Mouse (Mus musculus): ENCODE measurements around the gene Mbnl2.

The Mbnl2 gene

DNA sequence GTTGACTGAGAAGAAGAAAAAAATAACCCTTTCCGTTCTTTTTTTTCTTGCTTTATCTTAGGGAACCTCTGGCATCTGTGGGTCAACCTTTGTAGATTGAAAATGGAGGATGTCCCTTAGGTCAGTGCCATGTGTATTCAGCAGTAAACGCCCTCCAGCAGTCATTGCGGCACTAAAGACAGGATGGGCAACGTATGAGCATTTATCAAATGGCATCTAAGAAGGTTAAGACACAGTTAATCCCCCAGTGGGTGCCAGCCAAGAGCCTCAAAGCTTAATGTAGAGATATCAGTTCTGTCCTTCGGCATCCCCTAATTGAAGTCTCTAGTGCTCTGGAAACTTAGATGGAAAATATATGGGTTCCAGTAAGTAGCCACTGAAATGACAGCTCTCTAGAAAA is 723 bp upstream of the Mbnl2 start:
- DNase-seq (ENCODE audit: low spot score) = no peak

DNA sequence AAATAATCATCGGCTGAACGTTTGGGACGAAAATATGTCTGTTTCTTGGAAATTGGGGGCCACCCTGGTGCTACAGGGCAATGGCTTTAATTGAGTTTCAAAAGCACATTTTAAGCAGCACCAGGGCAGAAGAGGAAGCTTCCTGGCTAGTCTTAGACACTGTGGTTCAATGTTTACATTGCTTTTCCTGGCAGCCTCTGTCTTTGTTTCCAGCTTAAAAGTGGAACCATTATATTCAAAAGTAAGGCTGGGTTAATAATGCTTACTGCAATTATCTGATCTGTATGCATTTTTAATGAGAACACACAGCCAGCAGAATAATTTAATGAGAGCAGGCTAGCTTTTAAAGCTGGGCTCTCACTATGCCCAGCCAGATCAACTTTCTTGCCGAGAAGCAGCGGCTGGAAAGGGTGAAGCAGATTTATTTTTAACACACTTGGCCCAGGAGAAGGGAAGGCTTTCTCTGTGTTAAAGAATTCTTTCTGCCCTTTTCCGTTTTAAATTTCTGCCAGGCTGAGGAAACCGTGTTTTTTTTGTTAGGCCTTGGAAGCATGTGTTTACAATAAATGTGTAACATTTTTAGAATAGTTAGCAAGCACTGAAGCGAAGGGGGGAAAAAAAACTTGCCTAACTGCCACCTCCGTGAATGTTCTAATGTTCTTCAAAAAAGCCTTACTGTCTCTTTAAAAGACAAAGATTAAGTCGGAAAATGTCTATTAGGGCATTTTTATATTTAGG is 1.0 kb downstream of the Mbnl2 start:
- DNase-seq (ENCODE audit: low spot score) = no peak

GRCm38 (mm10) chr14:120277081-120277656 is 1.7 kb downstream of the Mbnl2 start:
- DNase-seq (ENCODE audit: low spot score) = no peak

GRCm38 (mm10) chr14:120278290-120279244 is 3.1 kb downstream of the Mbnl2 start:
- DNase-seq (ENCODE audit: low spot score) = no peak

DNA sequence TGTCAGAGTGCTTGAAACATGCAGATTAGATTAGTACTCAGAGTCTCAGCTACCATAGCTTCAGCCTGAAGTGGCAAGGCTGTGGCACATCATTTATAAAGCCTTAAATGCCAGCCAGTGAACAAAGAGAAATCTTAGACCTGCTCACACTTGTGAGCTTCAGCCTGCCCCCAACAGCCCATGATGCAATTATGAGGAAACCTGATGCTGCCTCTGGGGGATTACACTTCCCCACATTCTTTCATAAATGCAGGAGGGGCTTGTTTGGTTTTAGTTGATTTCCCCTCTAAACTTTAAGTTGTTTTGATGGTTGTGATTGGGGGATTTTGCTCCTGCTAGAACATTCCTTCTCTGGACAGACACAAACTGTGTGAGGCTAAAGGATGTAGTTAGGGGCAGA is 4.7 kb downstream of the Mbnl2 start:
- no peak for DNase-seq (ENCODE audit: low spot score)

DNA sequence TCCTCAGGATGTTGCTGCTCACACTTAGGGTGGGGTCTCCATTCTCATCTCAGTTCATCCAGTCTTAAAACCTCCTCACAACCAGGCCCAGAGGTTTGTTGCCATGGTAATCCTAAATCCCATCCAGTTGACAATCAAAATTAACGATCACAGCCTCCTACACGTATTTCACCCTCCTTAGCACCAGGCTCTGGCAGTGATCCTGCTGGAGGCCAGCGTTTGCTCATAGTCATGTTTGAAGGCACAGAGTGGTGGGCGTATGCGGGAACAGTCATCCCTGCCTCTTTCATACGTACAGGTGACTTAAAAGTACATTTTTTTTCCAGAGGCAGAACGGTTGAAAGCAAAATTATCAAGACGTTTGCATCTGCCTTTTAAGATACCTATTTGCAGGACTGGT is 8.3 kb downstream of the Mbnl2 start:
- no peak for DNase-seq (ENCODE audit: low spot score)

DNA sequence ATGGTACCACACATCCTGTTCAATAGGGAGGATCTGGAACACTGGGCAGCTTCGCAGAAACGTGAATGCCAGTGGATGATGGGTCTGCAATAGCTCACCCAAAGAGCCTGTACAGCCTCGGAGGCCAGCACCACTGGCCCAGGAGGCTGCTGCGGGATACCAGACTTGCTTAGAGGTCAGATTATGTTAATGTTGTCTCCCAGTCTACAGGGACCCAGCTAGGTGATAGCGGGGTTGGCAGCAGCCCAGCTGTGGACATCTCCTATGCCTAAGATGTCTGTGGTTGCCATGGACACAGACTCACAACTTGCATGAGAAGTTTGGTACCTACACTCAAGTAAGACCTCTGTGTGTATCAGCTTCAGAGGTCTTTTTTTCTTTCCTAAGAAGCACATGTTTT is 9.0 kb downstream of the Mbnl2 start:
- no peak for DNase-seq (ENCODE audit: low spot score)

DNA sequence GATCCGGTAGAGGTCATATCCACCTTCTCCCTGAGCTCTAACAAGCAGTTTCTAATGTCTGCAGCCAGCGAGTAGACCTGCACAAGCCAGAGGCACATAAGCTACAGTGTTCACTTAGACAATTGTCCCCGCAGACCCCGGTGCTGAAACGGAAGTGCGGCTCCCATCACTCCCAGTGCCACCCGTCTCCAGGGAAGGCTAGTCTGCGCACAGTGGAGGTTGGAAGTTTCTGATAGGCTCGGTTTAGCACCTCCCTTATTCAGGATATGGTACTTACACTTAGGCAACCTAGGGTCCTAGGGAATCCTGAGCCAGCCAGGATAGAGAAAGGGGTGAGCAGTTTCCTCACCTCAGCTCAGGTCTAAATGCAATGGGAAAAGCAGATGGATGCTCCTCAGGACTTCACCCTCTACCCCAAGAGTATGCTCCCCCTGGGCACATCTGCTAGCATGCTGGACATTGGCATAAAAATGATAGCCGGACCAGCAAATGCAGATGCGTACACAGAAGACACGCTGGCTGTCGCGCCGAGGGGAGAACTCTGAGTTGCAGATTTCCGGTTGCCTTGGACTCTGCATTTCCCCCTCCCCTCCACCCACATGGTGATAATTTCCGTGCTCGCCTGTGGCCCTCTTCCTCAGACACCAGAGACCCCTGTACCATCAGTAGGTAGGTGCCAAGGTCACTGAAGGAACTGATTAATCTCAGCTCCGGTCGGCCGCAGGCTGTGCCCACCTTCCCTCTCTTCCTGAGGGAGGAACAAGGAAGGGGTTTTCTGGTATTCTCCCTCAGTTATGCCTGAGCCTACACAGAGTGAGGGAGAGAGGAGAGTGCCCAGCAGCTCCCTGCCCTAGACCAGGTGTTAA is 11.9 kb downstream of the Mbnl2 start:
- no peak for DNase-seq (ENCODE audit: low spot score)

GRCm38 (mm10) chr14:120287987-120288275 is 12.5 kb downstream of the Mbnl2 start:
- no peak for DNase-seq (ENCODE audit: low spot score)

DNA sequence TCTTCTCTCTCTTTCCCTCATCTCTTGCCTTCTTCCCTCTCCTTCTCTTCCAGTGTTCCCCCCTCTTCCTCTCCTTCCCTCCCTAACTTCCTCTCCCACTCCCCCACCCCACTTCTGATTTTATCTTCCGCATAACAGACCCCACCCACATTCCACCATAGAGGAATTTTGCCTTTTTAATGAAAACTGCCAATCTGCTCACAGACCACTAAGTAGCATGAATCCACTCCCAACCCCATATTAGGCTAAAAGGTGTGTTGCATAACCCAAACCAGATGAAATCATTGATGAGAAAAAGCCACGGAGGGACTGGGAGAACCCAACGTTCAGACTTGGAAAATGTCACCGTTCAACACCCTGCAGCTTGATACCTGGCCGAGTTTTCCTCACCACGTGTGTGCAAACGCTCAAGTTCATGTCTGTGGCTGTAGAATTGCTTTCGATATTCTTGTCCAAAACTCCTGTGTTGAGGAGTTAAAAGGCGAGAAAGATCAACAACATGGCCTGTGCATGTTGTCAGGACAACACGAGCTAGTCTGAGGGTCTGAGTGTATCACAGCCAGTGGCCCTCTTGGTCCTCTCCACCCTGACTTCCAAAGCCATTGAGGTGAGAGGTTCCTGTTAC is 13.0 kb downstream of the Mbnl2 start:
- DNase-seq (ENCODE audit: low spot score) = no peak

GRCm38 (mm10) chr14:120289065-120289464 is 13.6 kb downstream of the Mbnl2 start:
- DNase-seq (ENCODE audit: low spot score) = no peak

DNA sequence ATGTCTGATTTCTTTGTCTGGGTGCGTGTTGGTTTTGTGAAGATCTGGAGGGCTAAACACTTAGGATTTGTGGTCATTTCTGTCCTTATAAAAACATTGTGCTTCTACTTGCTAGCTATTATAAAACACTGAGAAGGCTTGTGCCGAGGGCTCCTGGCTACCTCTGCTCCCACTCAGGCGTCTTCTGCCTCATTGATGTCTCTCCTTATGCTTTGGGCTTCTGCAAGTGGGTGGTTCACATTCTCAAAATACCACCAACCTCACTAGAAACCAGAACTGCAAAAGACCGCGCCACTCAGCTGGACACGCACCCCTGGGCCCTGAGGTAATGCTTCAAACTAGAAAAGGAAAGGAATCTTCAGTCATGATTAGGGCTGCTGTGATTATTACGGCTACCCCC is 14.1 kb downstream of the Mbnl2 start:
- DNase-seq (ENCODE audit: low spot score) = no peak

DNA sequence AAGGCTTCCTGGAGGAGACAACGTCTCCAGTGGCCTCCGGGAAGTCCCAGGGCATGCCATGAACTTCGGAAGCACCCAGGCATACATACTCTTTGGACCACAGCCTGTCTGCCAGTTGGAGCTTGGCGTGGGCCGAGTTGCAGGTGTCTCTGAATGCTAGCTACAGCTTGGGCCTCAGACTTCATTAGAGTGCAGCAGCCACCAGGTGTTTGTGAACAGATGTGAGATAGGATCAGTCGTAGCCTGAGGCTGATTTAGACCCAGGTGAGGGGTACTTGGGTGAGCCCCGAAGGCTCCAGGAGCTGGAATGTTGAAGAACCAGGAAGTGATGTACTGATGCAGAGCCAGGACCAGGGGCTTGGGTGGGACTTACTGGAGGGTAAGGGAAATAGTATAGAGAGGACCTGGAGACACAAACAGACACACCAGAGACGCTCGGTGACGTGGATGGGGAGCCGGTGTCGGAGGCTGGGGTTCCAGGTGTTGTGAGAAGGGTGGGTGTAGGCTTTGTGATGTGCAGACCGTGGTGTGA is 15.8 kb downstream of the Mbnl2 start:
- no peak for DNase-seq (ENCODE audit: low spot score)

DNA sequence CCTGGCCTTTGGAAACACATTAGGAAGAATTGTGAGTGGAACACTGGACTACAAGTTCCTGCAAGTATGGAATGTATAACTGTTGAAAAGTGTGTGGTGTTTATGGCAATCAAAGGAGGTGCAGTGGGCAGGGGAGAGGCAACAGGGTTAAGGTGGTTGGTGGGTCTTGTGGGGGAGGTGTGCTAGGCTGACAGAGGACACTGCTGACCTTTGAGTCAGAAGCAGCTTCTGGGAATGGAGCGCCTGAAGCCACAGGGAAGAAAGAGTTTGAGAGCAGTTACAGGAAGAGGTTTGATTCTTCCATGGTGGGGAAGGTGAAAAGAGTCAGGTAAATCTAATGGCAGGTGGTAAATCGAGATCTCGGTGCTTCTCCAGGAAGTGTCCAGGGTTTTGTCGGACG is 16.7 kb downstream of the Mbnl2 start:
- no peak for DNase-seq (ENCODE audit: low spot score)

DNA sequence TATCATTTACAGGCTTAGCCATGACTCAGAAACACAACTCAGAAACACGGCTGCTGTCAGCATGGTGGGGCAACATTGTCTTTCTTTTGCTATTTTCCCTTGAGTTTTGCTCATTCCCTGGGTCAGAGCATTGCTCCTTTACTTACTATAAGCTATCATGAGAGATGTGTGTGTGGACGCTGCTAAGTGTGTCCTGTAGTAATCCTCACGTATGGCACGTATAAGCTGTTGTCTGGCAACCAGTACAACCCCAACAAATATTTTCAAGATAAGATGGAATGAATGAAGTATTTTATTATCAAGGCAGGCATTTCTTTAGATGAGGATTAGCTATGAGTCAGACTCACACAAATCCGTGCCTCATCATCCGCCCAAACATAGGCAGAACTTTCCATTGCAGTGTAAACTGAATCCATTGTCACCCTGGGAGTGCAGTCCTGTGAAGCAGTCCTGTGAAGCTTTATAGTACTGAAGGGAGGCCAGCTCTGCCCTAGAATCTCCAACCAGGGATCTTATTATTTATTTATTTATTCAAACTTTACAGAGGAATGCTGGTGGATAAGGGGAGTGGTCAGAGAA is 17.2 kb downstream of the Mbnl2 start:
- DNase-seq (ENCODE audit: low spot score) = no peak

DNA sequence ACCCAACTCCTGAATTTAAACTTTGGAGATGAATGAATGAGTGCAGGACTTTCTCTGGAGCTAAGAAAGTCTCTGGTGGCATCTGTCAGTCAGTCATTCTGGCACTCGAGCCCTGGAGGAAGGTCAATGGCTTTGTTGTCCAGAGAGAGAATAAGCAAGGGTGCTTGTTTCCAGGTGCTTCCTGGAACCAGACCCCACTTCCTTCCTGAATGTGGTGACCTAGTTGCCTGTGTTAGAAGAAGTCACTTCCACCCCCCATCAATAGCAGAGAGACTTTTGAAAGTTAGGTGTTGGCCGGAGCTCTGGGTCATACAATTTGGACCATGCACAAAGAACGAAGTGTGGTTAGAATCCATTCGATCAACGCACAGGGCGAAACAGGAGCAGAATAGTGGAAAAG is 19.0 kb downstream of the Mbnl2 start:
- DNase-seq (ENCODE audit: low spot score) = no peak

GRCm38 (mm10) chr14:120295355-120296220 is 20.1 kb downstream of the Mbnl2 start:
- no peak for DNase-seq (ENCODE audit: low spot score)

- DNase-seq (ENCODE audit: low spot score) = no peak
Observed at GRCm38 (mm10) chr14:120296231-120297006, 20.9 kb downstream of the Mbnl2 start.

- DNase-seq (ENCODE audit: low spot score) = no peak
Observed at GRCm38 (mm10) chr14:120297137-120297749, 21.8 kb downstream of the Mbnl2 start.

All from ovary, postnatal 14 days (tissue).